Mouse (Mus musculus) liver, embryonic 14.5 days (tissue): ENCODE data around the gene Srpk2.

Experiments used
- CTCF ChIP-seq: IDR thresholded peaks from 2 replicates; pipeline ENCODE4 v1.5.1; 2016; ENCODE audit warnings: antibody characterized with exemption, low read depth, control low read depth
- EP300 ChIP-seq: IDR thresholded peaks from 2 replicates; pipeline ENCODE4 v1.6.1; 2016; ENCODE audit warnings: antibody characterized with exemption, low read depth

- TF ChIP-seq CTCF = no peak
- no peak for TF ChIP-seq EP300
These were observed 217.9 kb downstream of the Srpk2 start for GRCm38 (mm10) chr5:23466546-23466945.
